Mouse (Mus musculus) embryonic facial prominence, embryonic 12.5 days (tissue): ENCODE measurements at regions not wholly inside any gene's neighbourhood (a gene's known extent, or its start where the extent isn't known, plus 50 kb on each side); places are given as distances from the start of the nearest gene placed in this dataset.
A peak's percentile ranks its signal among the peaks of the same experiment; 100 is the strongest.

ENCODE experiments used
- ATAC-seq: fragments of 200-750 bp; cut with Nextera tagmentation; 2 replicates; pipeline ENCODE4 v1.8.0; 2017; ENCODE audit not compliant: insufficient number of reproducible peaks, insufficient read depth, low FRiP score, low TSS enrichment
- H3K27ac ChIP-seq: fragments of 300-500 bp; sonication (generic); 2 replicates; pipeline ENCODE4 v1.5.1; 2016; ENCODE audit warnings: mild to moderate bottlenecking
- H3K27me3 ChIP-seq: fragments of 300-500 bp; sonication (generic); 2 replicates; pipeline ENCODE4 v1.6.1; 2016; ENCODE audit warnings: mild to moderate bottlenecking, moderate library complexity
- H3K36me3 ChIP-seq: fragments of 300-500 bp; sonication (generic); 2 replicates; pipeline ENCODE4 v1.6.1; 2016; ENCODE audit warnings: mild to moderate bottlenecking
- H3K4me1 ChIP-seq: fragments of 300-500 bp; sonication (generic); 2 replicates; pipeline ENCODE4 v1.6.1; 2016
- H3K4me2 ChIP-seq: fragments of 300-500 bp; sonication (generic); replicated peaks from 2 replicates; pipeline ENCODE4 v1.6.1; 2016; ENCODE audit warnings: mild to moderate bottlenecking, moderate library complexity
- H3K4me3 ChIP-seq: fragments of 300-500 bp; sonication (generic); 2 replicates; pipeline ENCODE4 v1.5.1; 2016; ENCODE audit warnings: mild to moderate bottlenecking
- H3K9ac ChIP-seq: fragments of 300-500 bp; sonication (generic); 2 replicates; pipeline ENCODE4 v1.6.1; 2016; ENCODE audit warnings: mild to moderate bottlenecking, moderate library complexity
- H3K9me3 ChIP-seq: fragments of 300-500 bp; sonication (generic); 2 replicates; pipeline ENCODE4 v1.6.1; 2016; ENCODE audit warnings: mild to moderate bottlenecking, moderate library complexity
- WGBS: fragments of 180-500 bp; shearing (Covaris S2); methylation state at CpG from one replicate; pipeline ENCODE4 v1.1.7; 2016; 5-methylcytosine and 5-hydroxymethylcytosine counted together

DNA sequence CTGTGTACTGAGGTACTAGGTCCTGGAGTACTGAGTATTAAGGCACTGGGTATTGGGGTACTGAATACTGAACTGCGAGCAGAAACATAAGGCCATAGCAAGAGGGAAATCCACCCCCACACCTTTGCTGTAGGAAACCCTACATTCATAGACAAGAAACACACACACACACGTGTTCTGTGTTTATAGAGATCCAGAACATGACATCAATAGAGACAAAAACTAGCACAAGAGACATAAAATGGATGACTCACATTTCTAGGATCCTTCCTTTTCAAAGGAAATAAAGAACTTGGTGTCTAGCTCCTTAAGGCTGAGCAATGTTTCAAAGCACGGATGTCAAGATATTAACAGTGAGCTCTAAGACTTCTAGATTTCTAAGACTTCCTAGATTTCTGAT is 49.9 kb upstream of the Nepro start:
- Histone ChIP-seq H3K4me1 (peaks cover 36% of the 10 kb centered on the region), H3K9me3 (no peaks in the 10 kb centered on the region), H3K9ac (no peak overlapping the region), H3K27me3 (no peaks in the 10 kb centered on the region), H3K4me2 (no peak overlapping the region), H3K27ac (no peak overlapping the region), H3K36me3 (no peaks in the 10 kb centered on the region), H3K4me3 (no peak overlapping the region)
- ATAC-seq = no peak
- 97% methylated on average over 3 of the region's 3 CpGs for WGBS

DNA sequence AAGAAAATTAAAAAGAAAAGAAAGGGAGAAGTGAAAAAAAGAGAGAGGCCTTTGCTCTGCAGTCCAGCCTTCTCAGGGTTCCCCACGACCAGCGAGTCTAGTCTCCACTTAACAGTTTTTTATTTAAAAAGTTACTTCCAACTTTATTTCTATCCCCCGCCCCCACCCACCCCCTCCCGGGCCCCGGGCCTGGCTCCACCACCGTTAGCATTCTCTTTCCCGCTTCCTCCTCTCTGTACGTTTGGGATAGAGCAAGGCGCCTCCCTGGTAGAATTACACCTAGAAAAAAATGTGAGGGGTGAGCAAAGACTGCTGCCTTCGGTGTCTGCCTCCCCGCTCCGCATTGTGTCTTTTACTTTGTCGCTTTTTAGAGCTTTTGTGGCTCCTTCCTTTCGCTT is 51.7 kb upstream of the Nepro start:
- H3K9ac ChIP-seq = no peak overlapping the region
- H3K36me3 ChIP-seq = no peaks in the 10 kb centered on the region
- WGBS = 3% methylated on average over 14 of the region's 14 CpGs
- H3K27ac ChIP-seq = peak overlapping the region; percentile 87
- ATAC-seq = no peak
- H3K4me3 ChIP-seq = no peak overlapping the region
- H3K4me1 ChIP-seq = peaks cover 33% of the 10 kb centered on the region
- peak overlapping the region; percentile 1; the same call in 1 of the 2 replicates for H3K4me2 ChIP-seq
- H3K27me3 ChIP-seq = no peaks in the 10 kb centered on the region
- no peaks in the 10 kb centered on the region for H3K9me3 ChIP-seq

DNA sequence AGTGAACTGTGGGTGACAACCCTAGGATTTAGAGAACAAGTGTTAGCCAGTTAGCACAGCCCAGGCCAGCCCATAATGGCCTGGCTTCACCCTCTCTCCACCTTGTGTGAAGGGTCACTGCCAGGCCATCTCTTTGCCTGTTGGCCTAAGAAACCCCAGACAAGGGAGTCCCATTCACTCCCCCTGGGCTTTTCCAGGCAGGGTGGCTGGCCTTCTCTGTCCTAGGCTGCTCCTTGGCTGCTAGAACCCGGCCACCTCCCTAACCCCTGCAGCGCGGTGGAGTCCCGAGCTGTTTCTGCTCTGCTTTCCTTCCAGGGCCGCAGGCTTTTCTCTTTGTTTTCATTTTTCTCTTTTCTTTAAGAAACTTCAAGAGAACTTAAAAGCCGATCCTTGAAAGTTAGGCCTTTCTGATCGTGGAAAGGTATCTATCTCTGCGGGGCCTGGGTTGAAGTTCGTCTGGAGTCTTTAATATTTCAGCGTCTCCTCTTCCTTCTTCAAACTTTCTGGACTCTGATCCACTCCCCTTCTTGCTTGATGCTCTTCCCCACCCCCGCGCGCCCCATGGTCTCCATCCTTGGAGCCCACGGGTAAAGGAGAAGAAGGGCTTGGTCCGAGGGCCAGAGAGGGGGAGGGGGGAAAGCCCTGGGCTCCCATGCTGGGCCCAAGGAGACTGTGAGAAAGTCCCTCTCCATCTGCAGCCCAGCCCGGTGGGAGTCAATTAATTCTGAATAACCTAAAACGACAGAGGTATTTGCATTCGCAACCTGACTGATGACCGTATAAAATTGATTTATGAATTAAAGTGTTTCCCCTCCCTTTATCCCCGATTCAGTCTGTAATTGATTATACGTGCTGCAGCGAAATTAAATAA is 52.3 kb upstream of the Nepro start:
- no peak overlapping the region for H3K4me3 ChIP-seq
- H3K27ac ChIP-seq = peak overlapping the region; percentile 87
- H3K4me1 ChIP-seq = peaks cover 39% of the 10 kb centered on the region
- WGBS = 7% methylated on average over 22 of the region's 22 CpGs
- no peaks in the 10 kb centered on the region for H3K36me3 ChIP-seq
- no peaks in the 10 kb centered on the region for H3K9me3 ChIP-seq
- no peaks in the 10 kb centered on the region for H3K27me3 ChIP-seq
- peak; percentile 63; the same call in 1 of the 2 replicates for ATAC-seq
- no peak overlapping the region for H3K9ac ChIP-seq
- peak overlapping the region; percentile 1; the same call in 1 of the 2 replicates for H3K4me2 ChIP-seq

DNA sequence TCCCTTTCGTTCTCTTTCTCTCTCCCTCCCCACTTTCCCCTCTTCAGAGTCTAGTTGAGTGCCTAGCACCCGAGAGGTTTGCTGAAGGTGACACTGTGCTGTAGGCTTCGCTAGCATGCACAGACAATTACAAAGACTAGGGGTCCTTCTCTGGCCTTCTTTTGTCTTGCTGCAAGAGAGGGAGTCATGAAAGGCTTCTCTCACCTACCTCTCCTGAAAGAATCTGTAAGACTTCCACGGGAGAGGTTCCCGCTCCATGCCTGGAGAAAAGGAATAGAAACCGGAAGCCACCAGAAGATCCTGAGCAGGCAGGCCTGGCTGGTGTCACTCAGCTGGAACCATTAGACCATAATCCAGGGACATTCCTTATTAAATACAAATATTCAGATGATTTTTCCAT is 56.0 kb upstream of the Nepro start:
- no peak for ATAC-seq
- Histone ChIP-seq H3K4me3 (no peak overlapping the region), H3K36me3 (no peaks in the 10 kb centered on the region), H3K4me1 (peaks cover 52% of the 10 kb centered on the region), H3K9me3 (no peaks in the 10 kb centered on the region), H3K27ac (no peak overlapping the region), H3K4me2 (no peak overlapping the region), H3K9ac (no peak overlapping the region), H3K27me3 (no peaks in the 10 kb centered on the region)
- WGBS = 90% methylated on average over 6 of the region's 6 CpGs

DNA sequence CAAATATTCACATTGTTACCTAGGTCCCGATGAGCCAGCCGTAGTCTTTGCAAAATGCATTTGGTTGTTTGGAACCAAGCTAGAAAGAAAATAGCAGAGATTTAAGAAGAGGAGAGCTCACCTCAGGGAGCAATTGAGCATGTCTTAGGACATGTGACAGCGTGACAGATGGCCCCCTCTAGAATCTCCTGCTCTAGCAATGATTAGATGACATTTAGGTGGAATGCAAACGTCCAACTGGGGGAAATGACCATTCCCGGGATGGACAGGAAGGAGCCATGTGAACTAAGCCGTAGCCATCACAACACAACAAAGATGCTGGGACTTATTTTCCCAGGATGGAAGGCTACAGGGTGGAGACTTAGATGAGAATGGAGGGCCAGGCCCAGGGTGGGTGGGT is 57.0 kb upstream of the Nepro start:
- Histone ChIP-seq H3K4me1 (peaks cover 43% of the 10 kb centered on the region), H3K27me3 (no peaks in the 10 kb centered on the region), H3K9ac (no peak overlapping the region), H3K9me3 (no peaks in the 10 kb centered on the region), H3K27ac (peak overlapping the region; percentile 78), H3K36me3 (no peaks in the 10 kb centered on the region), H3K4me2 (no peak overlapping the region), H3K4me3 (no peak overlapping the region)
- 67% methylated on average over 6 of the region's 6 CpGs for WGBS
- no peak for ATAC-seq

DNA sequence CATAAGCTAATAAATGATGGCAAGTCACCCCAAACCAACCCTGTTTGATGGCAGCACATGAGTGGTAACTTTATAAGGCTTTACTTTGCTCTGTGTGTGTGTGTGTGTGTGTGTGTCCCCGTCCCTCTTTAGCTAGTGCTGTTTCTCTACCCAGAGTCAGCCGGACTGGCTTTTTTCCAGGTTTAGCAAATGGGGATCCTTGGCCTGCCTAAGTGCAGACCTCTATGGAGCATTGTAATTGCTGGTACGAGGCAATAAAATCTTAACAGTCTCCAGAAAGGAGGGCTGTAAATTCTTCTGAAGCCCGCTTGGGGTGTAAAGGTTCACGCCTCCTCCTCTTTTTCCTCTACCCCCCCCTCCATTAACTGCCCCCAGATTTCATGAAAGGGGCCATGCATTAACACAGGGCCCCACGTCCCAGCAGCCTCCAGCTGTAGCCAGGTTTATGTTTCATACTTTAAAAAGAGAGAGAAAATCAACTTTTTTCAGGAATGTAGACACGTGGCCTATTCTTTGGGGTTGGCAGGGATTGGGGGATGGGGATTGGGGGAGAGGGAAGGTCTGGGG is 57.6 kb upstream of the Nepro start:
- Histone ChIP-seq H3K27ac (peak overlapping the region; percentile 78), H3K36me3 (no peaks in the 10 kb centered on the region), H3K9me3 (no peaks in the 10 kb centered on the region), H3K4me2 (no peak overlapping the region), H3K9ac (no peak overlapping the region), H3K4me3 (no peak overlapping the region), H3K4me1 (peaks cover 37% of the 10 kb centered on the region), H3K27me3 (no peaks in the 10 kb centered on the region)
- 39% methylated on average over 7 of the region's 7 CpGs for WGBS
- peak; percentile 88 for ATAC-seq

DNA sequence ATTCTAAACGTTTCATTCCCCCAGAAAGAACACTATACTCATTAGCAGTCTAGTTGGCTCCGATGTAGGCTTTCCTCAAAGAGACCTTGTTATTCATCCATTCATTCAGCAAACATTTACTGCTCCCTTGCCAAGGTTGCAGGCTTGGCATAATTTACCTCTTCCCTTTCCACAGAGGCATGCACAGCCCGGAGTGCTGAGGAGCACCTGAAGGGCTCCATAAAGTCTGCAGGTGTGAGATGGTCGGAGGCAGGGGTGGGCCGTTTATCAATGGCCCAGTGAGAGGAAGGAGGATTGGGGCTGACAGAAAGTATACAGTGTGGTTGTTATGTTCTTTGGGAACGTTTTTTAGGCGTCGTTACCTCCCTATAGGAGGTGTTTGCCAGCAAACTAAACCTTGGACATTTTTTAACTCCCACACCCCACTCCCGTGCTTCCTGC is 58.6 kb upstream of the Nepro start:
- Histone ChIP-seq H3K27me3 (no peaks in the 10 kb centered on the region), H3K4me2 (no peak overlapping the region), H3K36me3 (no peaks in the 10 kb centered on the region), H3K4me3 (no peak overlapping the region), H3K4me1 (peaks cover 34% of the 10 kb centered on the region), H3K27ac (peak overlapping the region; percentile 78), H3K9me3 (no peaks in the 10 kb centered on the region), H3K9ac (no peak overlapping the region)
- 79% methylated on average over 9 of the region's 9 CpGs for WGBS
- ATAC-seq = no peak

DNA sequence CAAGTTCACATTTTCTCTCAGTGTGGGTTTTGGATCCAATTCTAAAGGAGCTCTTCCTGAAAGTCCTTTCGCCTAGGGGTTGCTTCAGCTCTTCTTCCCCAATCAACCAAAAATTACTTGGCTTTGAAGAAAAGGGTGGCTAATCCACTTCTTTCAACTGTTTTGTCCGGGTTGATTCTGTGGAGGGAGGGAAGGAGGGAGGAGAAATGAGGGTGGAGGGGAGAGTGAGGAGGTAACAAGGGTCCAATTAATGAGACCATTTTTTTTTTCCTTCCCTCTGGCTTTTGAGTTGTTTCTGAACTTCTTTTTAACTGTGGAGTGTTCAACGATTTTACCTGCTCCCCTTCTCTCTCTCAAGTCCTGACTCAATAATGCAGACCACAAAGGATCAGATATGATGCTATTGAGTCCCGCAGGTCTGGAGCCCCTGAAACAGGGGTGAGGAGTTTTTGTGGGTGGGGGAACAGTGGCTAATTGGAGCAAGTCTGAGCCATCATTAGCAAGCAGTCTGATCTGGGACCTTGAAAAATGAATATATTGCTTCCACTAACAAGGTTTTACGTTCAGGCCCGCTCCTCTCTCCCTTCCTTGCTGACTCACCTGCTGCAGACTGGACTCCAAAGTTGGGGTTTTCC is 61.0 kb upstream of the Nepro start:
- Histone ChIP-seq H3K4me1 (peaks cover 34% of the 10 kb centered on the region), H3K4me2 (no peak overlapping the region), H3K9me3 (no peaks in the 10 kb centered on the region), H3K36me3 (no peaks in the 10 kb centered on the region), H3K27me3 (no peaks in the 10 kb centered on the region), H3K27ac (0 out of 2 replicates have a peak overlapping the region, but pooled peaks have one; percentile 32), H3K4me3 (no peak overlapping the region), H3K9ac (no peak overlapping the region)
- no peak for ATAC-seq
- WGBS = 65% methylated on average over 6 of the region's 6 CpGs

DNA sequence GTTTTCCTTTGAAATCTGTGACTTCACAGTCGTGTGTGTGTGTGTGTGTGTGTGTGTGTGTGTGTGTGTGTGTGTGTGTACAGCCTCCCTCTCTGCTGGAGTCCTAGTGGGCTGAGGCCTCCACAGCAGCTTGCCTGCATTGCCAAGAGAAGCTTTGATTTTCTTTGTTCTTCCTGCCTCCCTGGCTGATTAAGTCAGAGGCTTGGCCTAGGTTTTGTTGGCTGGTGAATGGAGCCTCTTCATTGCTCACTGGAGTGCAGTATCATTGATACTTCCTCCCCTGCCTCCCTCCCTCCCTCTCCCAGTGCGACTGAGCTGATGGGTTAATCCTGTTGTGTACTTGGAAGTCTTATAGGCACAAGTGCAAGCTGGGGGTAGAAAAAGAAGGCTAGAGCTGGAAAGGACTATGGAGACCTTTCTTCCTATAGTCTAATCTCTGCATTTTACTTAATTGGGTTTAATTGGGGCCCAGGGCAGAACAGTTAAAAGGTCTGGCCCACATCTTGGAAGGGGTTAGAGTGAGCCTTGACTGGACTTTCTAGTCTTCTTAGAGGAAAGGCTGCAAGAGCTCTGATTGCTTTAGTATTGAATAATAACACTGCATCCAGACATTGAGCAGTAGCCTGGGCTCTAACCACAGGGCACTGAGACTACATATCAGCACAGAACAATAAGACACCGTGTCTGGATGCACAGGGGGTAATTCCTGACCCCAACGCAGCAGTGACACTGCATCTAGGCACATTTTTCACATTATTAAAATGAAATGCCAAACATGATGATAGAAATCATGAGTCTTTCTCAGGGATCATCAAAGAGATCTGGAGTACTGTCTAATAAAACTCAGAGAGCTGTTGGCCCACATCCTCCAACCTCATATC is 62.9 kb upstream of the Nepro start:
- H3K4me3 ChIP-seq = no peak overlapping the region
- peaks cover 21% of the 10 kb centered on the region for H3K4me1 ChIP-seq
- no peaks in the 10 kb centered on the region for H3K27me3 ChIP-seq
- H3K9ac ChIP-seq = no peak overlapping the region
- no peaks in the 10 kb centered on the region for H3K36me3 ChIP-seq
- no peaks in the 10 kb centered on the region for H3K9me3 ChIP-seq
- 47% methylated on average over 4 of the region's 4 CpGs for WGBS
- no peak overlapping the region for H3K4me2 ChIP-seq
- peak; percentile 65; the same call in 1 of the 2 replicates for ATAC-seq
- H3K27ac ChIP-seq = no peak overlapping the region

DNA sequence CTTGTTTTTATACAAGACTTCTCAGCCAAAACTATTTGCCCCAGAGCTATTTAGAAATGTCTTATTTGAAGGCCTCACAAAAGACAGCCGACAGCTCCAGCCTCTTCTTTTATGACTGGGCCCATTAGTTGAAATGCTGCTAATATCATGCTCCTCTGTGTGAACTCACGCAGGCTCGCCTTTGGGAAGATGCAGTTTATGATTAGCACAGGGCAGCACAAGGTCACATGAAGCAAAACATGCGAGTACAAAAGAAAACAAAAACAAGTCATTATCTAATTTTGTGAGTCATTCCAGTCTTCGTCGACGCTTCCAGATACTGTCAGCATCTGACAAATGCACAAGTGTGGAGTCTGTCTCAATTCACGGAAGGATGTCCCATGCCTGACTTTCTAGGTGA is 65.8 kb upstream of the Nepro start:
- H3K27ac ChIP-seq = no peak overlapping the region
- no peaks in the 10 kb centered on the region for H3K9me3 ChIP-seq
- 31% methylated on average over 8 of the region's 8 CpGs for WGBS
- H3K36me3 ChIP-seq = no peaks in the 10 kb centered on the region
- H3K4me2 ChIP-seq = no peak overlapping the region
- H3K27me3 ChIP-seq = no peaks in the 10 kb centered on the region
- no peak for ATAC-seq
- H3K4me1 ChIP-seq = 0 out of 2 replicates have a peak, but pooled peaks cover 3% of the 10 kb centered on the region
- H3K9ac ChIP-seq = no peak overlapping the region
- H3K4me3 ChIP-seq = no peak overlapping the region

DNA sequence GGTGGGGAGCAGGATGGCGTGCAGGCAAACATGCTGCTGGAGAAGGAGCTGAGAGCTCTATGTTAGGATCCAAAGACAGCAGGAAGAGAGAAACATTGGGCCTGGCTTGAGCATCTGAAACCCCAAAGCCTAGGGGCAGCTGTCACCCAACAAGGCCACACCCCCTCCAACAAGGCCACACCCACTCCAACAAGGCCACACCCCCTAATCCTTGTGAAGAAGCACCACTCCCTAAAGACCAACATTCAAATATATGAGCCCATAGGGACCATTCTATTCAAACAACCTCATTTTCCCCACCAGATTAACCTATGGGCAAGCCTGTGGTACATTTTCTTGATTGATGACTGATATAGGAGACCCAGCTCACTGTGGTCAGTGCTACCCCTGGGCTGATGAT is 67.9 kb upstream of the Nepro start:
- Histone ChIP-seq H3K9me3 (no peaks in the 10 kb centered on the region), H3K4me1 (0 out of 2 replicates have a peak, but pooled peaks cover under 1% of the 10 kb centered on the region)

More for the DNA sequence above, 67.9 kb upstream of the Nepro start:
- Histone ChIP-seq H3K27ac (no peak overlapping the region), H3K4me3 (no peak overlapping the region), H3K27me3 (no peaks in the 10 kb centered on the region), H3K9ac (no peak overlapping the region), H3K36me3 (no peaks in the 10 kb centered on the region), H3K4me2 (no peak overlapping the region)
- WGBS = 78% methylated on average over 1 of the region's 1 CpGs
- no peak for ATAC-seq
